Mouse (Mus musculus): Measurements from ENCODE around the gene 4933430I17Rik. TPM values are rescaled to one million over a fixed set of nuclear protein-coding genes. Genes with fewer than 3 reads are reported as not detected.

Gene 4933430I17Rik
- polyA plus RNA-seq, 1 experiment, result 1.3 TPM

GRCm38 (mm10) chr4:62560963-62561629 is 35.9 kb downstream of the 4933430I17Rik start:
- Histone ChIP-seq H3K4me3 (ENCODE audit: low read depth, low read length) (no peak overlapping the region), H3K27me3 (ENCODE audit: control insufficient read depth, insufficient read depth, low read length, poor library complexity, severe bottlenecking) (no peaks in the 10 kb centered on the region; the same call in 1 of the 2 replicates), H3K36me3 (ENCODE audit: control insufficient read depth, insufficient read depth, low read length, poor library complexity, severe bottlenecking) (no peaks in the 10 kb centered on the region), H3K27ac (ENCODE audit: insufficient read depth, low read length) (no peak overlapping the region), H3K4me1 (ENCODE audit: control insufficient read depth, insufficient read depth, low read length) (no peaks in the 10 kb centered on the region), H3K9ac (ENCODE audit: low read depth, poor library complexity, severe bottlenecking) (no peak overlapping the region), H3K9me3 (replicated peaks; ENCODE audit: control insufficient read depth, insufficient read depth, low read length, poor library complexity, severe bottlenecking) (no peaks in the 10 kb centered on the region)
- TF ChIP-seq CTCF (IDR thresholded peaks at IDR 0.05; ENCODE audit: low read depth, low read length), result no peak
- TF ChIP-seq POLR2A (IDR thresholded peaks at IDR 0.05; ENCODE audit: insufficient read depth, low read length), result no peak
- TF ChIP-seq EP300 (IDR thresholded peaks at IDR 0.05; ENCODE audit: insufficient read depth, low read depth, low read length), result no peak

- Histone ChIP-seq H3K27ac (ENCODE audit: insufficient read depth, low read length) (no peak overlapping the region), H3K9me3 (replicated peaks; ENCODE audit: control insufficient read depth, insufficient read depth, low read length, poor library complexity, severe bottlenecking) (no peaks in the 10 kb centered on the region), H3K4me3 (ENCODE audit: low read depth, low read length) (no peak overlapping the region), H3K4me1 (ENCODE audit: control insufficient read depth, insufficient read depth, low read length) (no peaks in the 10 kb centered on the region), H3K9ac (ENCODE audit: low read depth, poor library complexity, severe bottlenecking) (no peak overlapping the region), H3K36me3 (ENCODE audit: control insufficient read depth, insufficient read depth, low read length, poor library complexity, severe bottlenecking) (no peaks in the 10 kb centered on the region), H3K27me3 (ENCODE audit: control insufficient read depth, insufficient read depth, low read length, poor library complexity, severe bottlenecking) (no peaks in the 10 kb centered on the region; the same call in 1 of the 2 replicates)
- no peak for TF ChIP-seq POLR2A (IDR thresholded peaks at IDR 0.05; ENCODE audit: insufficient read depth, low read length)
- TF ChIP-seq EP300 (IDR thresholded peaks at IDR 0.05; ENCODE audit: insufficient read depth, low read depth, low read length), result no peak
- no peak for TF ChIP-seq CTCF (IDR thresholded peaks at IDR 0.05; ENCODE audit: low read depth, low read length)
Measured at GRCm38 (mm10) chr4:62561630-62562001, 36.4 kb downstream of the 4933430I17Rik start.

- no peak for TF ChIP-seq EP300 (IDR thresholded peaks at IDR 0.05; ENCODE audit: insufficient read depth, low read depth, low read length)
- no peak for TF ChIP-seq CTCF (IDR thresholded peaks at IDR 0.05; ENCODE audit: low read depth, low read length)
- no peak for TF ChIP-seq POLR2A (IDR thresholded peaks at IDR 0.05; ENCODE audit: insufficient read depth, low read length)
- H3K9me3 ChIP-seq (replicated peaks; ENCODE audit: control insufficient read depth, insufficient read depth, low read length, poor library complexity, severe bottlenecking), result no peaks in the 10 kb centered on the region
- H3K27ac ChIP-seq (ENCODE audit: insufficient read depth, low read length), result no peak overlapping the region
- H3K4me1 ChIP-seq (ENCODE audit: control insufficient read depth, insufficient read depth, low read length), result no peaks in the 10 kb centered on the region
- no peaks in the 10 kb centered on the region; the same call in 1 of the 2 replicates for H3K27me3 ChIP-seq (ENCODE audit: control insufficient read depth, insufficient read depth, low read length, poor library complexity, severe bottlenecking)
- no peak overlapping the region for H3K4me3 ChIP-seq (ENCODE audit: low read depth, low read length)
- no peak overlapping the region for H3K9ac ChIP-seq (ENCODE audit: low read depth, poor library complexity, severe bottlenecking)
- no peaks in the 10 kb centered on the region for H3K36me3 ChIP-seq (ENCODE audit: control insufficient read depth, insufficient read depth, low read length, poor library complexity, severe bottlenecking)
Measured at GRCm38 (mm10) chr4:62562006-62562405, 36.8 kb downstream of the 4933430I17Rik start.

- H3K4me1 ChIP-seq (ENCODE audit: control insufficient read depth, insufficient read depth, low read length), result no peaks in the 10 kb centered on the region
- H3K9me3 ChIP-seq (replicated peaks; ENCODE audit: control insufficient read depth, insufficient read depth, low read length, poor library complexity, severe bottlenecking), result no peaks in the 10 kb centered on the region
- H3K9ac ChIP-seq (ENCODE audit: low read depth, poor library complexity, severe bottlenecking), result no peak overlapping the region
- no peak for TF ChIP-seq CTCF (IDR thresholded peaks at IDR 0.05; ENCODE audit: low read depth, low read length)
- TF ChIP-seq POLR2A (IDR thresholded peaks at IDR 0.05; ENCODE audit: insufficient read depth, low read length), result no peak
- TF ChIP-seq EP300 (IDR thresholded peaks at IDR 0.05; ENCODE audit: insufficient read depth, low read depth, low read length), result no peak
- H3K4me3 ChIP-seq (ENCODE audit: low read depth, low read length), result no peak overlapping the region
- no peaks in the 10 kb centered on the region for H3K36me3 ChIP-seq (ENCODE audit: control insufficient read depth, insufficient read depth, low read length, poor library complexity, severe bottlenecking)
- no peaks in the 10 kb centered on the region for H3K27me3 ChIP-seq (ENCODE audit: control insufficient read depth, insufficient read depth, low read length, poor library complexity, severe bottlenecking)
- H3K27ac ChIP-seq (ENCODE audit: insufficient read depth, low read length), result no peak overlapping the region
Measured at GRCm38 (mm10) chr4:62566530-62566929, 41.4 kb downstream of the 4933430I17Rik start.

GRCm38 (mm10) chr4:62567696-62568095 is 42.5 kb downstream of the 4933430I17Rik start:
- Histone ChIP-seq H3K4me3 (ENCODE audit: low read depth, low read length) (no peak overlapping the region), H3K9me3 (replicated peaks; ENCODE audit: control insufficient read depth, insufficient read depth, low read length, poor library complexity, severe bottlenecking) (no peaks in the 10 kb centered on the region), H3K27me3 (ENCODE audit: control insufficient read depth, insufficient read depth, low read length, poor library complexity, severe bottlenecking) (no peaks in the 10 kb centered on the region), H3K9ac (ENCODE audit: low read depth, poor library complexity, severe bottlenecking) (no peak overlapping the region), H3K27ac (ENCODE audit: insufficient read depth, low read length) (no peak overlapping the region), H3K36me3 (ENCODE audit: control insufficient read depth, insufficient read depth, low read length, poor library complexity, severe bottlenecking) (no peaks in the 10 kb centered on the region), H3K4me1 (ENCODE audit: control insufficient read depth, insufficient read depth, low read length) (no peaks in the 10 kb centered on the region)
- TF ChIP-seq CTCF (IDR thresholded peaks at IDR 0.05; ENCODE audit: low read depth, low read length), result no peak
- no peak for TF ChIP-seq EP300 (IDR thresholded peaks at IDR 0.05; ENCODE audit: insufficient read depth, low read depth, low read length)
- TF ChIP-seq POLR2A (IDR thresholded peaks at IDR 0.05; ENCODE audit: insufficient read depth, low read length), result no peak

GRCm38 (mm10) chr4:62568359-62568758 is 43.2 kb downstream of the 4933430I17Rik start:
- no peak overlapping the region for H3K27ac ChIP-seq (ENCODE audit: insufficient read depth, low read length)
- H3K4me1 ChIP-seq (ENCODE audit: control insufficient read depth, insufficient read depth, low read length), result no peaks in the 10 kb centered on the region
- H3K9ac ChIP-seq (ENCODE audit: low read depth, poor library complexity, severe bottlenecking), result no peak overlapping the region
- no peak overlapping the region for H3K4me3 ChIP-seq (ENCODE audit: low read depth, low read length)
- H3K27me3 ChIP-seq (ENCODE audit: control insufficient read depth, insufficient read depth, low read length, poor library complexity, severe bottlenecking), result no peaks in the 10 kb centered on the region
- no peaks in the 10 kb centered on the region for H3K36me3 ChIP-seq (ENCODE audit: control insufficient read depth, insufficient read depth, low read length, poor library complexity, severe bottlenecking)
- H3K9me3 ChIP-seq (replicated peaks; ENCODE audit: control insufficient read depth, insufficient read depth, low read length, poor library complexity, severe bottlenecking), result peaks cover 4% of the 10 kb centered on the region
- TF ChIP-seq CTCF (IDR thresholded peaks at IDR 0.05; ENCODE audit: low read depth, low read length), result no peak
- TF ChIP-seq EP300 (IDR thresholded peaks at IDR 0.05; ENCODE audit: insufficient read depth, low read depth, low read length), result no peak
- no peak for TF ChIP-seq POLR2A (IDR thresholded peaks at IDR 0.05; ENCODE audit: insufficient read depth, low read length)
